Mouse (Mus musculus) C2C12 (cell line): Measurements from ENCODE around the gene Eef1a1.

Experiments
- CEBPB ChIP-seq: IDR thresholded peaks from one replicate; pipeline ENCODE4 v1.6.1; 2011; ENCODE audit warnings: low read depth, mild to moderate bottlenecking, control low read depth, moderate library complexity
- CTCF ChIP-seq: IDR thresholded peaks from one replicate; pipeline ENCODE4 v1.5.1; 2011; ENCODE audit not compliant: control insufficient read depth, insufficient read depth, insufficient read length
- FOSL1 ChIP-seq: IDR thresholded peaks from one replicate; pipeline ENCODE4 v1.8.0; 2011; ENCODE audit warnings: mild to moderate bottlenecking, low read length; ENCODE audit not compliant: poor library complexity, insufficient read depth, severe bottlenecking
- MAX ChIP-seq: IDR thresholded peaks from one replicate; pipeline ENCODE4 v1.6.1; 2011; ENCODE audit warnings: mild to moderate bottlenecking, control low read depth
- MYOD1 ChIP-seq: IDR thresholded peaks from one replicate; pipeline ENCODE4 v1.6.1; 2011; ENCODE audit warnings: low read depth; ENCODE audit not compliant: control insufficient read depth, insufficient read length
- MYOG ChIP-seq: IDR thresholded peaks from one replicate; pipeline ENCODE4 v1.6.1; 2011; ENCODE audit not compliant: control insufficient read depth, insufficient read length; ENCODE audit errors: extremely low read depth
- USF1 ChIP-seq: IDR thresholded peaks from one replicate; pipeline ENCODE4 v1.6.1; 2011; ENCODE audit warnings: low read depth, mild to moderate bottlenecking, control low read depth, moderate library complexity

GRCm38 (mm10) chr9:78474771-78475382 is 14.1 kb downstream of the Eef1a1 start:
- no peak for TF ChIP-seq CTCF
- no peak for TF ChIP-seq CEBPB
- TF ChIP-seq MYOD1: no peak
- TF ChIP-seq FOSL1: no peak
- TF ChIP-seq MYOG: no peak
- no peak for TF ChIP-seq USF1
- no peak for TF ChIP-seq MAX
